Mouse (Mus musculus) spleen, adult 2 months (tissue): ENCODE data around the gene Kcna5. TPM values are rescaled to one million over a fixed set of nuclear protein-coding genes. Genes with fewer than 3 reads are reported as not detected.

Experiments
- DNase-seq, 2 experiments: peaks; one replicate each; pipeline versions ENCODE4 v3.0.0 to v3.0.0-alpha.2; 2012 to 2021; ENCODE audit warnings: low spot score in 2 of 2, low read depth in 1 of 2
- H3K27ac ChIP-seq: fragments of 200-500 bp; 2 replicates; pipeline ENCODE4 v1.5.1; 2012; ENCODE audit warnings: low read length, inconsistent platforms; ENCODE audit not compliant: insufficient read depth
- H3K27me3 ChIP-seq: fragments of 200-500 bp; 2 replicates; pipeline ENCODE4 v1.6.1; 2012; ENCODE audit warnings: mild to moderate bottlenecking, moderate library complexity, low read length, inconsistent platforms; ENCODE audit not compliant: control insufficient read depth, insufficient read depth
- H3K36me3 ChIP-seq: fragments of 200-500 bp; 2 replicates; pipeline ENCODE4 v1.6.1; 2012; ENCODE audit warnings: mild to moderate bottlenecking, low read length, inconsistent platforms; ENCODE audit not compliant: control insufficient read depth, insufficient read depth
- H3K4me1 ChIP-seq: fragments of 200-500 bp; 2 replicates; pipeline ENCODE4 v1.6.1; 2011; ENCODE audit warnings: inconsistent platforms; ENCODE audit not compliant: control insufficient read depth, insufficient read depth, insufficient read length
- H3K4me3 ChIP-seq: fragments of 200-500 bp; 2 replicates; pipeline ENCODE4 v1.5.1; 2011; ENCODE audit warnings: mild to moderate bottlenecking, inconsistent platforms; ENCODE audit not compliant: insufficient read depth, insufficient read length; ENCODE audit errors: extremely low read depth
- CTCF ChIP-seq: fragments of 200-500 bp; IDR thresholded peaks from 2 replicates; pipeline ENCODE4 v1.5.1; 2011; ENCODE audit warnings: mild to moderate bottlenecking, inconsistent platforms; ENCODE audit not compliant: insufficient read depth, insufficient read length, insufficient replicate concordance; ENCODE audit errors: extremely low read depth
- POLR2A ChIP-seq: fragments of 200-500 bp; IDR thresholded peaks from 2 replicates; pipeline ENCODE4 v1.6.1; 2011; ENCODE audit warnings: low read depth, low read length, inconsistent platforms
- WGBS: fragments of 180-500 bp; shearing (Covaris S2); methylation state at CpG from one replicate; pipeline ENCODE4 v1.1.7; 2018; 5-methylcytosine and 5-hydroxymethylcytosine counted together
- polyA plus RNA-seq: library from polyadenylated mRNA; depleted of rRNA; stranded (reverse); fragments of >200 nt; gene quantifications from 2 replicates; pipeline ENCODE4 v1.2.3, GENCODE M21; 2012

The Kcna5 gene
- polyA plus RNA-seq, 1 experiment = 0.25 TPM

GRCm38 (mm10) chr6:126513714-126514248 is 21.4 kb downstream of the Kcna5 start:
- Histone ChIP-seq H3K36me3 (no peaks in the 10 kb centered on the region), H3K4me1 (no peaks in the 10 kb centered on the region), H3K4me3 (no peak overlapping the region), H3K27ac (no peak overlapping the region), H3K27me3 (no peaks in the 10 kb centered on the region)
- TF ChIP-seq POLR2A (no peak), CTCF (no peak)
- no peak for DNase-seq
- WGBS = 88% methylated on average over 3 of the region's 3 CpGs

DNA sequence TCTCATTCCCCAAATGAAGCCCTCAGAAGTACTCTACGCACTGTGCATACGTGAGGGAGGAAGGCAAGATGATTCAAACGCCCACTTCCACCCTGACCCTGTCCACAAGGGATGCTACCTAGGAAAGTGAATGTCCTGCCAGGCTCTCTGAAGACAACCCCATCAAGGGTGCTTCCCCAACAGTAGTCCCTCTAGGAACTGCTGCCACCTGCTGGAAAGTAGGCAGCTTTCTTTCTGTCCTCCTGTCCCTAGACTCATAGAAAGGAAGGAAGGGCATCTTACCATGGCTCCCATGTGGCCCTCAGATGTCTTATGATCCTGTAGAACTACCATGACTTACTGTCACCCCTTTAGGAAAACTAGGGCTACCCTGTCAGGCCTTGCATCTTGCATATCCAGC is 22.1 kb downstream of the Kcna5 start:
- no peak for DNase-seq
- Histone ChIP-seq H3K27me3 (no peaks in the 10 kb centered on the region), H3K4me3 (no peak overlapping the region), H3K36me3 (no peaks in the 10 kb centered on the region), H3K4me1 (no peaks in the 10 kb centered on the region), H3K27ac (no peak overlapping the region)
- TF ChIP-seq POLR2A (no peak), CTCF (no peak)
- 87% methylated on average over 3 of the region's 3 CpGs for WGBS

DNA sequence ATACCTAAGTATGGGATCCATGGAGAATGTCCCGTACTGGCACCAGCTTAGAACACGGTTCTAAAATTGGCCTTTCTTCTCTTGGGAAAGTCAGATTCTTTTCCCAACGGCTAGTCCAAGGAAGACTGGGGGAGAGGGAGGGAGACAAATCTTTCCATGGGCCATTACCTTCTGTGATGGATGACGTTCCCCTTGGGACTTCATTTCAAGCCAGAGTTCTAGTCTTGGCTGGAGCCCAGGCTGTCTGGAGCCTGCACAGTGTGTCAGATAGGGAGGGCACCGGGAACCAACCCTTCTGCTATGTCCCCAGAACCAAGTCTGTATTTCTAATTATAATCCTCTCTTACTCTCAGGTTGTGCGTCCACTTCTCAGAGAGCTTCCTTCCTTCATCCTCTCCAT is 26.5 kb downstream of the Kcna5 start:
- WGBS = 76% methylated on average over 6 of the region's 6 CpGs
- H3K36me3 ChIP-seq = no peaks in the 10 kb centered on the region
- no peaks in the 10 kb centered on the region for H3K27me3 ChIP-seq
- H3K4me1 ChIP-seq = no peaks in the 10 kb centered on the region
- H3K27ac ChIP-seq = no peak overlapping the region
- H3K4me3 ChIP-seq = no peak overlapping the region
- TF ChIP-seq POLR2A = no peak
- no peak for TF ChIP-seq CTCF
- DNase-seq = no peak

DNA sequence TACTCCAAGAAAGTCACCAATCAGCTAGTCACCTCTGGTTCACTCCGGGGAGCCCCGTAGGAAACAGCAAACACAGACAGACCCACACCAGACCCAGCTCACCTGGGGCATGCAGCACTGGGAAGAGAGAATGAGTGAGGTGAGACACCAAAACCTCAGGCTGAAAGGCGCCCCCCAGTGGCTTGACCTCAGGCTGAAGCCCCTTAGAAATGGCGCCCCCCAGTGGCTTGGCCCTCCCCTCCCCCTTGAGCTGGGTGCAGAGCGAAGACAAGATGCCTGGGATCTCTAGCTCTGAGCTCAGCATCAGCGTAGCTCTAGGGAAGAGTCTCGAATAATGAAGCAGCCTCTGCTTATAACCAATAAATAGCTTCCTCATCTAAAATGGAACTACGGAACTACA is 31.3 kb downstream of the Kcna5 start:
- WGBS = 83% methylated on average over 8 of the region's 8 CpGs
- H3K36me3 ChIP-seq = no peaks in the 10 kb centered on the region
- no peak overlapping the region for H3K4me3 ChIP-seq
- no peak overlapping the region for H3K27ac ChIP-seq
- DNase-seq = no peak
- no peaks in the 10 kb centered on the region for H3K4me1 ChIP-seq
- TF ChIP-seq POLR2A = no peak
- TF ChIP-seq CTCF = no peak
- no peaks in the 10 kb centered on the region for H3K27me3 ChIP-seq

DNA sequence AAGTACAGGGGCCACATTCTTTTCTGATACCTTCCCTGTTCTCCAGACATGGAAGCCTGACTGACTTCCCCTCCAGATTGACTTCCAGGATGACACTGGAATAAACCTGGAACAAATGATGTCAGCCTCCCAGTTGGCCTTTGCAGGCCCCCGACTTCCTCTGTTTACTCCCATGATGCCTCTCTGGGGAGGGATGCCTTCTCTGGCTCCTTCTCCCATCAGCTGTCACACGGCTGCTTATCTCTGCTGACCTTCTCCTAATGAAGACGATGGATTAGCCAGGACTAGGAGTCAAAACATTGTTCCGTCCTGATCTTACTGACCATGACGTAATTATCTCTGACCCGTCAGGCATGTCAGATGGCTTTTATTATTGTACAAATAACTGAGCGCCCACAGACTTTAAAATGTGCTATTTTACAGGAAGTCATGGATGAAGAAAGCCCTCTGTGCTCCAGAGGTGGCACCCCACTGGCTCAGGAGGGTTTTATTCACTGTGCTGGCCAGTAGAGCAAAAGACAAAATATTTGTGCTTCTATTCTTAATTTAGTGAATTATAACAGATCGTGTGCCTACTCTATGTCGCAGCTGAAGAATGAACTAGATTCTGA is 32.4 kb downstream of the Kcna5 start:
- TF ChIP-seq CTCF (no peak), POLR2A (no peak)
- WGBS = 77% methylated on average over 9 of the region's 9 CpGs
- no peak for DNase-seq
- no peaks in the 10 kb centered on the region for H3K27me3 ChIP-seq
- no peak overlapping the region for H3K4me3 ChIP-seq
- no peak overlapping the region for H3K27ac ChIP-seq
- no peaks in the 10 kb centered on the region for H3K36me3 ChIP-seq
- H3K4me1 ChIP-seq = no peaks in the 10 kb centered on the region

- Histone ChIP-seq H3K4me1 (no peaks in the 10 kb centered on the region), H3K27me3 (no peaks in the 10 kb centered on the region), H3K4me3 (no peak overlapping the region), H3K36me3 (no peaks in the 10 kb centered on the region), H3K27ac (no peak overlapping the region)
- TF ChIP-seq POLR2A = no peak
- TF ChIP-seq CTCF = no peak
- 91% methylated on average over 6 of the region's 6 CpGs for WGBS
- no peak for DNase-seq
Observed at GRCm38 (mm10) chr6:126500985-126501384, 34.2 kb downstream of the Kcna5 start.

GRCm38 (mm10) chr6:126500088-126500487 is 35.1 kb downstream of the Kcna5 start:
- no peaks in the 10 kb centered on the region for H3K27me3 ChIP-seq
- 25% methylated on average over 8 of the region's 8 CpGs for WGBS
- no peak overlapping the region for H3K27ac ChIP-seq
- no peaks in the 10 kb centered on the region for H3K36me3 ChIP-seq
- no peak overlapping the region for H3K4me3 ChIP-seq
- DNase-seq = peak in 1 of 2 experiments; percentile 21
- no peaks in the 10 kb centered on the region for H3K4me1 ChIP-seq
- peak; percentile 57; the same call in 1 of the 2 replicates for TF ChIP-seq CTCF
- TF ChIP-seq POLR2A = no peak
